Mouse (Mus musculus): ENCODE results near the gene 2210011C24Rik. TPM values are rescaled to one million over a fixed set of nuclear protein-coding genes. Genes with fewer than 3 reads are reported as not detected.
A peak's percentile ranks its signal among the peaks of the same experiment; 100 is the strongest.

2210011C24Rik gene
- total RNA-seq (2021) = 1 to 10 TPM in 1 of 2 experiments, under 1 TPM in 1; 0.62 to 1.4 TPM

- DNase-seq = peak in 1 of 2 experiments; percentile 38
- intact Hi-C loops (cut with DNase I) = loop anchor here (5.0 kb wide), 1 partner anchor 345 kb away; no protein-coding TSS in a partner anchor
Observed at GRCm38 (mm10) chr8:84011705-84012498, at the start of gene 2210011C24Rik. Gene 2210011C24Rik (minus strand): TSS chr8:84012171.

GRCm38 (mm10) chr8:84060245-84060644 is 48.3 kb upstream of the 2210011C24Rik start:
- no peak for DNase-seq
- intact Hi-C loops (cut with DNase I) = no loop called here

GRCm38 (mm10) chr8:84059226-84059625 is 47.3 kb upstream of the 2210011C24Rik start:
- intact Hi-C loops (cut with DNase I) = no loop called here
- DNase-seq = no peak

DNA sequence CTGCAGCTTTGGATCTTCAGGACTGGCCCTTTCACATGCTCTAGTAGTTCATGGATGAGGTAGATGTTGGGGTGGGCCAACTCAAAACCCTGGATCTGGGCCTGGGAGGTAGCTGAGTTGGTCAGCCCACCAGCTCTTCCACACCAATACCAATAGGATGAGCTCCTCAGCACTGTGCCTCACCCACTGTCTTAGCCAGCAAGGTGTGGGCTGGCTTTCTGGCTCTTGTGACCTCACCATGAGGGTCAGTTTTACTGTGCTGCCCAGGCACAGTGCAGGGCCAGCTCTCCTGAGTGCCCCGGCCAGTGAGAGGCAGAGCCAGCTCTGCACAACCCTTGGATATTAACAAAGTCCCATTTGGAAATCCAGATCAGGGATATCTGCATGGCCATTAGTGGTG is 45.9 kb upstream of the 2210011C24Rik start:
- DNase-seq = no peak
- intact Hi-C loops (cut with DNase I) = no loop called here

GRCm38 (mm10) chr8:84053229-84053628 is 41.3 kb upstream of the 2210011C24Rik start:
- DNase-seq = no peak
- intact Hi-C loops (cut with DNase I) = no loop called here

DNA sequence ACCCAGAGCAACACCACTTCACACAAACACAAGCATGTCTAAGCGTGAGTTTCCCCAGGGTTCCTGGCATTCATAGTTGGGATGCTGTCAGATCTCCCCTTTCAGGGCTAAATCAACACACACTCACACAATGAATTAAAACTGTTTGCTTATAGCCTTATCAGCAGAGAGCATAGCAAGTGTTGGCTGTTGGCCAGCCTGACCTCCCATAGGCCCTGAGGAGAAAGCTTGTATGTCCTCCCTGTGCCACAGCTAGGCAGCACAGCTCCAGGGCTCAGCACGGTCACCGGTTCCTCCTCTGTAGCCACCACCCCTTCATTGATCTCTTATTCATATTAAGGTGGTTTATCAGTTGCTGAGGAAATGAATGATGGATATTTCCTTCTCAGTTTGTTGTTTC is 40.8 kb upstream of the 2210011C24Rik start:
- intact Hi-C loops (cut with DNase I) = no loop called here
- DNase-seq = no peak

- DNase-seq = no peak
- intact Hi-C loops (cut with DNase I) = no loop called here
Observed at GRCm38 (mm10) chr8:84048171-84048570, 36.2 kb upstream of the 2210011C24Rik start.

GRCm38 (mm10) chr8:84046505-84046904 is 34.5 kb upstream of the 2210011C24Rik start:
- no peak for DNase-seq
- intact Hi-C loops (cut with DNase I) = no loop called here

DNA sequence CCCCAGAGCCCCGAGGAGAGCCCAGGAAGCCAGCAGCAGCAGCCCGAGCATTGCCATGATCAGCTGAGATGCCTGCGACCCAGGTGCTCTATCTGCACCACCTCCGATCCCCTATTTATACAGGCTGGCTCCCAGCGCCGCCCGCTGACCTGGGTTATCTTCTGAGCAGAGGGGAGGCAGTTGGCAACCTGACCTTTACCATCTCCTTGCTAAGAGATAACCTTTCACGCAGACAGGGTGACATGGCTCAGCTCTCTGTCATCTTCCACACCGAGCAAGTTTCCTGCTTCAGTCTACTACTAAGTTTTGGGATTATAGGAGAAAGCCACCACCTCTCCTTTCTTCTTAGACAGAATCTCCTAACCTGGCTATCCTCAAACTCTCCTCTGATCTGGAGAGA is 32.9 kb upstream of the 2210011C24Rik start, which contains the start of gene Rln3:
Gene Rln3, minus strand, starts transcription at position 101 of the 400 bp plus-strand sequence.
- DNase-seq = no peak
- intact Hi-C loops (cut with DNase I) = loop anchor here (5.0 kb wide), 1 partner anchor 312 kb away; no protein-coding TSS in a partner anchor

DNA sequence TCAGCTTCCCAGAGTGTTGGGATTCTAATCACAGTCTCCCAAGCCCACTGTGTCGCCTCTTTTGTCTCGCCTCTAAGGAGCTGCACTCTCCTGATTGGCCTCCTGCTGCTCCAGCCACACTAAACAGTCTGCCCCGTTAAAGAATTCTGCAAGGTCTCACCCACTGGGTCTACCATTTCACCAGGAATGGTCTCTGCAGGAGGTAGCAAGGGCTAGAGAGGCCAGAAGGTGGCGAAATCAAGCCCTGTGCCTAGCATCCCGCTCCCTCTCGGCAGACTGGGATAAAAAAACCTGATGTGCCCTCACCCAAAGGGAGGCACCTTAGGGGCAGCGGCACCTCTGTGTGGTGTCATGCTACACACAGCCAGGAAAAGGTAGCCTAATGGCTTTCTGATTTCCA is 32.1 kb upstream of the 2210011C24Rik start:
- intact Hi-C loops (cut with DNase I) = loop anchor here (5.0 kb wide), 1 partner anchor 313 kb away; no protein-coding TSS in a partner anchor
- no peak for DNase-seq

DNA sequence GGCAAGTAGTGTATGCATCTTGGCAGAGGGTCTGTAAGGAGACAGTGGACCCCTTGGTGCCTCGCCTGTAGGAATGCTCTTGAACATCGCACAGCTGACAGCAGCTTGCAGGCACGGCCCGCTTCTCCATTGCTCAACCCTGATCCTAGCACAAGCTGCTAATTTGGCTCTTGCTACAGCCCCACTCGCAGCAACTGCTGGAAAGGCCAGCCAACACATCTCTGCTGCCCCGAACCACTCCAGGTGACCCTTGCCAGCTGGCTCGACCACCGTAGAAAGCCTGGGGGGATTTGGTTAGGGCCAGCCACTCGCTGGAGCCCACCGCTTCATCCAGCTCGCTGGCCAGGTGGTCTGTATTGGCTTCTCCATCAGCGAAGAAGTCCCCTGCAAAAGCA is 31.0 kb upstream of the 2210011C24Rik start:
- intact Hi-C loops (cut with DNase I) = loop anchor here (2.0 to 5.0 kb wide), 2 partner anchors 22 to 314 kb away; partner anchors contain the start of gene Gm10643

GRCm38 (mm10) chr8:84042066-84042947 is 30.3 kb upstream of the 2210011C24Rik start, which contains the start of gene Il27ra:
Gene Il27ra (minus strand): TSS chr8:84042589.
- DNase-seq = peak; percentile 79 to 86
- intact Hi-C loops (cut with DNase I) = loop anchor here (2.0 to 5.0 kb wide), 2 partner anchors 22 to 315 kb away; partner anchors contain the start of gene Gm10643

More for the DNA sequence above, 31.0 kb upstream of the 2210011C24Rik start:
- peak; percentile 41 to 47 for DNase-seq

GRCm38 (mm10) chr8:84039050-84039449 is 27.1 kb upstream of the 2210011C24Rik start:
- intact Hi-C loops (cut with DNase I) = loop anchor here (1.0 to 5.0 kb wide), 2 partner anchors 53 to 246 kb away; no protein-coding TSS in a partner anchor
- DNase-seq = peak; percentile 82 to 87

DNA sequence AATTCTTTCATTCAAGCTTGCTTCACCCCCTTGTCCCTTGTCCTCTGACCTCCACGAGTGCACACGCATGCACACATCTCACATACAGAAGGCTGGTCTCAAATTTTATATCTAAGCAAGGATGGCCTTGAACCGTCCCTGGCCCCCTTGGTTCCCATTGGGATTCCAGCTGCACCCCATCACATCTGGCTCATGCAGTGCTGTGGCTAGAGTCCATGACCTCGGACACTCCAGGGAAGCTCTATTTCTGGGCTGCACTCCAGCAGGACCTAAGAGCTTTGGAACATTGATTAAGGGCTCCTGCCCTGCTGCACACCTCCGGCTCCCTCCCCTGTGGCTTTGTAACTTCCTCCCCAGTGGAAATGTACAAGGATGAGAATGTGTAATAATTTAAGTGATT is 26.0 kb upstream of the 2210011C24Rik start:
- peak; percentile 68 to 71 for DNase-seq

DNA sequence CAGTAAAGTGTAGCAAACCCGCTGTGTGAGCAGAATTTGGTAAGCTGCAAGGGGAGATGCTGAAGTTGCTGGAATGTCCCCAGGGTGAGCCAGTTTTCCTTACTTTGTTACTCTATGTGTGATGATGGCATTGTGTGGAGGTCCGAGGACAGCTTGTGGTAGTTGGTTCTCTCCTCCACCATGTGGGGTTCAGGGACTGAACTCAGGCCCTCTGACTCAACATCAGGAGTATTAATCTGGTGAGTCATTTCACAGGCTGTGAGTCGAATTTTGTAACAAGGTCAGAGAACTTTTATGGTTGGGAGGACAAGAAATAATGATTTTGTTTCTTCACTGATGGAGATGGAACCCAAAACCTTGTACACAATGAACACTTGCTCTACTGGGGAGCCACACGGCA is 20.8 kb upstream of the 2210011C24Rik start:
- intact Hi-C loops (cut with DNase I) = no loop called here
- DNase-seq = no peak

More for the DNA sequence above, 26.0 kb upstream of the 2210011C24Rik start:
- intact Hi-C loops (cut with DNase I) = loop anchor here (5.0 kb wide), 1 partner anchor 54 kb away; no protein-coding TSS in a partner anchor

DNA sequence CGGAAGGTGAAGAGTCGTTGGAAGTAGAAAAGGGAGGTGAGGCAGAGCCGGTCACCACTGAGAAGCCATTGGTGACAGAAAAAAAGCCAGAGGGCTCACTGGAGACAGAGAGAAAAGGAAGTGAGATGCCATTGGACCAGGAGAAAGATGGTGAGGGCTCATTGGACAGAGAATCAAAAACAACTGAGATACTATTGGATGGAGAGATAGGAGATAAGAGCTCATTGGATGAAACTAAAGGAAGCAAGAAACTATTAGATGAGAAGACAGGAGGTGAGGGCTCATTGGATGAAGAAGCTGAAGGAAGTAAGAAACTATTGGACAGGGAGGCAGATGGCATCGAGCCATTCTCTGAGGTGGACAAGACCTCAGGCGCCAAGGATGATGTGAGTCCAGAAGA is 17.3 kb upstream of the 2210011C24Rik start:
- no peak for DNase-seq
- intact Hi-C loops (cut with DNase I) = no loop called here

- DNase-seq = no peak
- intact Hi-C loops (cut with DNase I) = no loop called here
Observed at GRCm38 (mm10) chr8:84027449-84027848, 15.5 kb upstream of the 2210011C24Rik start.

DNA sequence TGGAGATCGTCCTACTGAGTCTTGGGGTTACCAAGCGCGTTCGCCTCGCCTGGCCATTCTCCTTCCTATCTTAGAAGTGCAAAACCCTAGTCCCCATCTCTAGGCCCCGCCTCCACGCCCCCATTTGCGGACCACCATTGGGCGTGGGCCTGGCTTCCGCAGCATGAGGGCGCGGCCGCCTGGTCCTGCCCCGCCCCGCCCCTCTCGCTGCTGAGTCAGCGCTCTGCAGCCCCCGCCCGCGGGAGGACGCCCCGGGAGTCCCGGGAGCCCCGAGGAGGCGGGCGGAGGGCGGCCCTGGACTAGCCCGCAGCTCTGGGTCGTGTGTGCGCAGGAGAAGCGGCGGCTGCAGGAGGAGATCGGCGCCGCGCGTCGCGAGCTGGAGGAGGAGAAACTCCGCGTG is 13.9 kb upstream of the 2210011C24Rik start:
- intact Hi-C loops (cut with DNase I) = no loop called here
- peak in 1 of 2 experiments; percentile 55 for DNase-seq

GRCm38 (mm10) chr8:84024171-84024570 is 12.2 kb upstream of the 2210011C24Rik start:
- peak; percentile 59 to 75 for DNase-seq
- intact Hi-C loops (cut with DNase I) = loop anchor here (5.0 kb wide), 1 partner anchor 203 kb away; no protein-coding TSS in a partner anchor

DNA sequence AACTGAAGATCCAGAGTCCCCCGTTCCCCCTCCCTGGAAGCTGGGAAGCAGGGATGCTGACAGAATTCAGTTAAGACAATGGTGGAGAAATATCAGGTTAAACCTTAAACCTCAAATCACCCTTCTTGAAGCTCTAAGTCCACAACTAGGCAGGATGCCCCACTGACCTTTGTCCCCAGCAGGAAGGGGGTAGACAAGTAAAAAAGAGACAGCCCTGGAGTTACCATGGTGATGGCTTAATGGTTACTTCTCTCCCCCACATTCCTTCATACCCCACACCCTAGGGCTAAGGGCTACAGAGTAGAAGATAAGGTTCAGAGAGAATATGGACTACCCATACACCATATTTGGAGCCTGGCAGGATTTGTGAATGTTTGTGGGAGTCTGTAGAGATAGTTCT is 11.7 kb upstream of the 2210011C24Rik start:
- intact Hi-C loops (cut with DNase I) = loop anchor here (5.0 kb wide), 1 partner anchor 204 kb away; no protein-coding TSS in a partner anchor

More for the DNA sequence above, 11.7 kb upstream of the 2210011C24Rik start:
- no peak for DNase-seq
